Mouse (Mus musculus): Measurements from ENCODE around the gene Kank1. TPM values are rescaled to one million over a fixed set of nuclear protein-coding genes. Genes with fewer than 3 reads are reported as not detected.

Gene Kank1
- polyA plus RNA-seq, 1 experiment: 8.7 TPM

DNA sequence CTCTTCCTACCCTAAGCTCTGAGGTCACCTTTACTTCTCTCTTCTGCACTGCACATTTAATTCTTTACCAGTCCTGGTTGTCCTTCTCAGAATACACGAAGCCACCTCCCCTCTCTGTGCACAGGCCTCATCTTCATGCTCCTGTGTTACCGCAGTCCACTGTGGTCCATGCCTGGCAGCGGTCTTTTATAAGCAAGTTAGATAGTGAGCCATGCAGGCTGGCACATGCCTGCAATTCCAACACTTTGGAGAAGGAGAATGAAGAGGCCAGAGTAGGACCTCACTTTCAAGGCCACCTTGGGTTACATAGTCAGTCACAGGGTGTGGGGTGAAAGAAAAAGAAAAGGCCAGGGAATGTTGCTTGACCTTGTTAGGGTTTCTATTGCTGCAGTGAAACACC lies 16.9 kb downstream of the Kank1 start:
- TF ChIP-seq POLR2A (IDR thresholded peaks at IDR 0.05; ENCODE audit: borderline replicate concordance, extremely low read depth, insufficient read depth, insufficient read length, poor library complexity, severe bottlenecking) (no peak), CTCF (IDR thresholded peaks at IDR 0.05; ENCODE audit: borderline replicate concordance, extremely low read depth, insufficient read depth, insufficient read length) (no peak)
- no peak for DNase-seq (ENCODE audit: low read depth)

GRCm38 (mm10) chr19:25258321-25258720 lies 21.5 kb downstream of the Kank1 start:
- no peak for DNase-seq (ENCODE audit: low read depth)
- TF ChIP-seq POLR2A (IDR thresholded peaks at IDR 0.05; ENCODE audit: borderline replicate concordance, extremely low read depth, insufficient read depth, insufficient read length, poor library complexity, severe bottlenecking): no peak
- no peak for TF ChIP-seq CTCF (IDR thresholded peaks at IDR 0.05; ENCODE audit: borderline replicate concordance, extremely low read depth, insufficient read depth, insufficient read length)

- TF ChIP-seq CTCF (IDR thresholded peaks at IDR 0.05; ENCODE audit: borderline replicate concordance, extremely low read depth, insufficient read depth, insufficient read length) (no peak), POLR2A (IDR thresholded peaks at IDR 0.05; ENCODE audit: borderline replicate concordance, extremely low read depth, insufficient read depth, insufficient read length, poor library complexity, severe bottlenecking) (no peak)
- DNase-seq (ENCODE audit: low read depth): no peak
Observed at GRCm38 (mm10) chr19:25266181-25266580, 29.4 kb downstream of the Kank1 start.

DNA sequence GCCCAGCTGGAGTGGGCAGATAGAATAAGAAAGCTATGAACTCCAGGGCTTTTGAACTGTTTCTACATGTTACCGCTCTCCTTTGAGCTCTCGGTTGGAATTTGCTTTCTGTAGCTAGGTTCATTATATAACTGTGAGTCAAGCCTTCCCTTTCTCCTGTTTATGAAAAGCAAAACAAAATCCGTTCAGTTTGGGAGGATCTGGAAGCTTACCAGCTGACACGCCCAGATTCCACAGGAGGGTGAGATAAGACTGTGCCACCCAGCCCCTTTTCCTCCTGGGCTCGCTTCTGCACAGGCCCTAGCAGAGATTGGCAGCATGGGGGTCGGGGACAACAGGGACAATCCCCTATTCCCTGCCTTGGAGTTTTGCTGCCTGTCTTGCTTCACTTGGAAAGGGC lies 30.5 kb downstream of the Kank1 start:
- no peak for DNase-seq (ENCODE audit: low read depth)
- TF ChIP-seq CTCF (IDR thresholded peaks at IDR 0.05; ENCODE audit: borderline replicate concordance, extremely low read depth, insufficient read depth, insufficient read length): no peak
- no peak for TF ChIP-seq POLR2A (IDR thresholded peaks at IDR 0.05; ENCODE audit: borderline replicate concordance, extremely low read depth, insufficient read depth, insufficient read length, poor library complexity, severe bottlenecking)

DNA sequence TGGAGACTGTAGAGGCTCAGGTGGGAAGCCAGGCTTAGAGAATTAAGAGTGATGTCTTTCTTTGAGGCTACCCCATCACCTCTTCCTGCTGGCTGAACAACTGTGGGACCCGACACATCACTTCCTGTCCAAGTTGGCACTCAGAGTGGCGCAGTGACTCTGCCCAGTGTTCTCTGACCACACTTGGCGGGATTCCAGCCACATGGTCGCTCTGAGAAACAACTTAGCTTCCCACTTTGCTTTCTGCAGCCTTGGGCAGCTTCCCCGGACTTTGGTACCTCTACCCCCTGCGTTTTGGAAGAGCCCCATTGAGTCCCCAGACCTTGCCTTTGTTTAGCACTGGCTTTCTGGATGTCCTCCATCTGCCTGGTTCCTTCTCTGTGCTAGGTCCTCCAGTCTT lies 31.8 kb downstream of the Kank1 start:
- peak; percentile 33 for DNase-seq (ENCODE audit: low read depth)
- TF ChIP-seq POLR2A (IDR thresholded peaks at IDR 0.05; ENCODE audit: borderline replicate concordance, extremely low read depth, insufficient read depth, insufficient read length, poor library complexity, severe bottlenecking) (no peak), CTCF (IDR thresholded peaks at IDR 0.05; ENCODE audit: borderline replicate concordance, extremely low read depth, insufficient read depth, insufficient read length) (no peak)

GRCm38 (mm10) chr19:25271591-25271990 lies 34.8 kb downstream of the Kank1 start:
- TF ChIP-seq POLR2A (IDR thresholded peaks at IDR 0.05; ENCODE audit: borderline replicate concordance, extremely low read depth, insufficient read depth, insufficient read length, poor library complexity, severe bottlenecking): no peak
- no peak for TF ChIP-seq CTCF (IDR thresholded peaks at IDR 0.05; ENCODE audit: borderline replicate concordance, extremely low read depth, insufficient read depth, insufficient read length)
- DNase-seq (ENCODE audit: low read depth): no peak

- TF ChIP-seq POLR2A (IDR thresholded peaks at IDR 0.05; ENCODE audit: borderline replicate concordance, extremely low read depth, insufficient read depth, insufficient read length, poor library complexity, severe bottlenecking): no peak
- no peak for TF ChIP-seq CTCF (IDR thresholded peaks at IDR 0.05; ENCODE audit: borderline replicate concordance, extremely low read depth, insufficient read depth, insufficient read length)
- DNase-seq (ENCODE audit: low read depth): no peak
Observed at GRCm38 (mm10) chr19:25273179-25273578, 36.4 kb downstream of the Kank1 start.

- DNase-seq (ENCODE audit: low read depth): no peak
- TF ChIP-seq POLR2A (IDR thresholded peaks at IDR 0.05; ENCODE audit: borderline replicate concordance, extremely low read depth, insufficient read depth, insufficient read length, poor library complexity, severe bottlenecking) (no peak), CTCF (IDR thresholded peaks at IDR 0.05; ENCODE audit: borderline replicate concordance, extremely low read depth, insufficient read depth, insufficient read length) (no peak)
Observed at GRCm38 (mm10) chr19:25276600-25277395, 40.0 kb downstream of the Kank1 start.

GRCm38 (mm10) chr19:25277761-25278160 lies 41.0 kb downstream of the Kank1 start:
- DNase-seq (ENCODE audit: low read depth): peak; percentile 83
- no peak for TF ChIP-seq CTCF (IDR thresholded peaks at IDR 0.05; ENCODE audit: borderline replicate concordance, extremely low read depth, insufficient read depth, insufficient read length)
- TF ChIP-seq POLR2A (IDR thresholded peaks at IDR 0.05; ENCODE audit: borderline replicate concordance, extremely low read depth, insufficient read depth, insufficient read length, poor library complexity, severe bottlenecking): no peak

DNA sequence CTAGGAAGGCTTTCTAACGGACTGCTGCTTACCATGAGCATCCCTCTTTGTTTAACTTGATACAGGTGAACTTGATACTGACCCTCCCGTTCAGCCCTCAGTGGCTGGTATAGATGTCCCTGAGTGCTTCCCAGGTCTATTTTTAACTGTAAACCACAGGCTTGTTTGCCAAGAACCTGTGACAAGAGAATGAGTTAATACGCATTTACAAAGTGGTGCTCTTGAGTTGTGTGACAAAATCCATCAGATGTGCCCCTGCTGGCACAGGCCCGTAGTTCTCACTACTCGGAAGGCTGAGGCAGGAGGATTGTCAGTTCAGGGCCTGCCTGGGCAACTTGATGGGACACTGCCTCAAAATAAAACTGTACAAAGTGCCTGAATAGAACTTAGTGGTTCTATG lies 42.8 kb downstream of the Kank1 start:
- no peak for DNase-seq (ENCODE audit: low read depth)

GRCm38 (mm10) chr19:25283665-25284064 lies 46.9 kb downstream of the Kank1 start:
- TF ChIP-seq CTCF (IDR thresholded peaks at IDR 0.05; ENCODE audit: borderline replicate concordance, extremely low read depth, insufficient read depth, insufficient read length) (no peak), POLR2A (IDR thresholded peaks at IDR 0.05; ENCODE audit: borderline replicate concordance, extremely low read depth, insufficient read depth, insufficient read length, poor library complexity, severe bottlenecking) (no peak)
- DNase-seq (ENCODE audit: low read depth): no peak

More for the DNA sequence above, 42.8 kb downstream of the Kank1 start:
- TF ChIP-seq CTCF (IDR thresholded peaks at IDR 0.05; ENCODE audit: borderline replicate concordance, extremely low read depth, insufficient read depth, insufficient read length): no peak
- TF ChIP-seq POLR2A (IDR thresholded peaks at IDR 0.05; ENCODE audit: borderline replicate concordance, extremely low read depth, insufficient read depth, insufficient read length, poor library complexity, severe bottlenecking): no peak

All from brain, embryonic 14.5 days (tissue).